Mouse (Mus musculus): ENCODE data around the gene Ccdc183. TPM values are rescaled to one million over a fixed set of nuclear protein-coding genes. Genes with fewer than 3 reads are reported as not detected.

Gene Ccdc183
- polyA plus RNA-seq, 1 experiment = not detected

DNA sequence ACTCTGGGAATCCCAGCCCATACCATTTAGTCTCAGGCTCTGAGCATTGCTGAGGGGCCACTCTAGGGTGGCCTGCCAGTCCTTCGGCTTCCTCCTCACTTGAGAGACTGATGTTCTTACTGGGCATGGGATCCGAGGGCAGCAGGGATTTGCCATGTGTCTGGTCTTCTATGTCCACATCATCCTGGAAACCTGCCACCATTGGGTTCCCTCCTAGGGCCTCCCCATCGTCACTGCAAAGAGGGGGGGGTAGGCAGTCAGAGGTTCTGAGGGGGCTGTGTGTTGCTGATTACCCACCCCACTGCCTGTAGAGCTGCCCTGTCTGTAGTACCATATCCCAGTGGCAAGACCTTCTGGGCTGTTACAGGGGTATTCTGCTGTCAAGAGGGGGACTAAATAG, 31.9 kb downstream of the Ccdc183 start:
- H3K9me3 ChIP-seq (replicated peaks; ENCODE audit: control insufficient read depth, insufficient read depth, low read length, poor library complexity, severe bottlenecking) = no peaks in the 10 kb centered on the region
- no peak overlapping the region for H3K27ac ChIP-seq (ENCODE audit: insufficient read depth, low read length)
- H3K4me1 ChIP-seq (ENCODE audit: control insufficient read depth, insufficient read depth, low read length) = no peaks in the 10 kb centered on the region
- TF ChIP-seq POLR2A (IDR thresholded peaks at IDR 0.05; ENCODE audit: insufficient read depth, low read length) (no peak), EP300 (IDR thresholded peaks at IDR 0.05; ENCODE audit: insufficient read depth, low read depth, low read length) (no peak), CTCF (IDR thresholded peaks at IDR 0.05; ENCODE audit: low read depth, low read length) (no peak)
- no peaks in the 10 kb centered on the region for H3K27me3 ChIP-seq (ENCODE audit: control insufficient read depth, insufficient read depth, low read length, poor library complexity, severe bottlenecking)
- no peaks in the 10 kb centered on the region for H3K36me3 ChIP-seq (ENCODE audit: control insufficient read depth, insufficient read depth, low read length, poor library complexity, severe bottlenecking)
- no peak overlapping the region for H3K9ac ChIP-seq (ENCODE audit: low read depth, poor library complexity, severe bottlenecking)
- no peak overlapping the region for H3K4me3 ChIP-seq (ENCODE audit: low read depth, low read length)

DNA sequence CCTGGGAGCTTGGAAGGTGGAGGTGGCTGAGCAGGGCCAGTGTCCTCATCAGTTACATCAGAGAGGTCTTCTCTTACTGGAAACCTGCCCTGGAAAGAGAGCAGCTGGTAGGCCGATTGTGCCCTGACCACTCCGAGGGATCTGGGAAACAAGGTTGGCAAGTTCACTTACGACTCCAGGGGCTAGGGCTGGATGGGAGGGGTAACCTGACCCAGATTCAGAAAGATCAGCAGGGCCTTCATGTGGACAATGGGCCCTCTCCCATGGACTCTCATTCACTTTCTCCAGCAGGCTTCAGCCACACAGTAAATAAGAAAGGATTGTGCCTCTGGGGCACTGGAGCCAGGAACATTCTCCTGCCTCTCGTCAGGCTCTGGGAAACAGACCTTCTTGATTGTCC, 32.6 kb downstream of the Ccdc183 start:
- Histone ChIP-seq H3K4me3 (ENCODE audit: low read depth, low read length) (no peak overlapping the region), H3K36me3 (ENCODE audit: control insufficient read depth, insufficient read depth, low read length, poor library complexity, severe bottlenecking) (no peaks in the 10 kb centered on the region), H3K4me1 (ENCODE audit: control insufficient read depth, insufficient read depth, low read length) (no peaks in the 10 kb centered on the region), H3K9me3 (replicated peaks; ENCODE audit: control insufficient read depth, insufficient read depth, low read length, poor library complexity, severe bottlenecking) (no peaks in the 10 kb centered on the region), H3K27me3 (ENCODE audit: control insufficient read depth, insufficient read depth, low read length, poor library complexity, severe bottlenecking) (no peaks in the 10 kb centered on the region), H3K27ac (ENCODE audit: insufficient read depth, low read length) (no peak overlapping the region), H3K9ac (ENCODE audit: low read depth, poor library complexity, severe bottlenecking) (no peak overlapping the region)
- TF ChIP-seq POLR2A (IDR thresholded peaks at IDR 0.05; ENCODE audit: insufficient read depth, low read length) = no peak
- no peak for TF ChIP-seq CTCF (IDR thresholded peaks at IDR 0.05; ENCODE audit: low read depth, low read length)
- TF ChIP-seq EP300 (IDR thresholded peaks at IDR 0.05; ENCODE audit: insufficient read depth, low read depth, low read length) = no peak

DNA sequence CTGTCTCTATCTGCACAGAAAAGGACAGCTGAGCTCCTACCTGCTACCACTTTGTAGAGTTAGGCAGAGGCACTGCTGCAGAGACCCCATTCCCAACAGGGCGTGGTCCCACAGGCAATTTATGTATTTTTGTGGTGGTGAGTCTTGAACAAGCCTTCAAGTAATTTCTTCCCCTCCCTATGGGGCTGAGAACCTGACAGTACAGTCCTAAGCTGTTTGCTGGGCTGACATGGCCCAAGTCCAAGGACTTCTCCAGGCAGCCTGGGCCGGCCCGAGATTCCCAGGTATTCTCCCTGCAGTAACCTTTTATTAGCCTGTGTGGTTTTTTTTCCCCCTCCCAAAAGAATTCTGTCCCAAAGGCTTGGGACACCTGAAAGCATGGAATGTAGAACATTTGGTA, 33.3 kb downstream of the Ccdc183 start:
- H3K36me3 ChIP-seq (ENCODE audit: control insufficient read depth, insufficient read depth, low read length, poor library complexity, severe bottlenecking) = no peaks in the 10 kb centered on the region
- TF ChIP-seq POLR2A (IDR thresholded peaks at IDR 0.05; ENCODE audit: insufficient read depth, low read length) = no peak
- no peak for TF ChIP-seq CTCF (IDR thresholded peaks at IDR 0.05; ENCODE audit: low read depth, low read length)
- TF ChIP-seq EP300 (IDR thresholded peaks at IDR 0.05; ENCODE audit: insufficient read depth, low read depth, low read length) = no peak

DNA sequence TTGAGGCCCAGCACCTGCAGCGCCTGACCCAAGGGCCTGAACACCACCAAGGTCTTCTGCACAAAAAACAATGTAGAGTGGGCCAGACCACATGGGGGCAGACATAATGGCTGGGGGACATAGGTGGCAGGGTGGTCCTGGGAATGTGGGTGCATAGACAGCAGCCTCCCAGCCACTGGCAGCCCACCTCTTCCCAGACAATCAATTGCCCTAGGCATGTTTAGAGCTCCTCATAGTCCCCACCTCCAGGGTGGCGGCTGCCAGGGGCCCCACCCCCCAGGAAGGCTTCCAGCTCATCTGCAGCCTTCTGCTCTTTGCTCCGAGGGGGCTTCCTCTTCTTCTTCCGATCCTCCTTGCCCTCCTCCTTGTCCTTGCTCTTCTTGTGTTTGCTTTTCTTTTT, 33.9 kb downstream of the Ccdc183 start:
- no peak overlapping the region for H3K4me3 ChIP-seq (ENCODE audit: low read depth, low read length)
- peaks cover 5% of the 10 kb centered on the region; the same call in 1 of the 2 replicates for H3K27me3 ChIP-seq (ENCODE audit: control insufficient read depth, insufficient read depth, low read length, poor library complexity, severe bottlenecking)
- no peak overlapping the region for H3K9ac ChIP-seq (ENCODE audit: low read depth, poor library complexity, severe bottlenecking)
- no peaks in the 10 kb centered on the region for H3K9me3 ChIP-seq (replicated peaks; ENCODE audit: control insufficient read depth, insufficient read depth, low read length, poor library complexity, severe bottlenecking)
- no peaks in the 10 kb centered on the region for H3K4me1 ChIP-seq (ENCODE audit: control insufficient read depth, insufficient read depth, low read length)
- TF ChIP-seq POLR2A (IDR thresholded peaks at IDR 0.05; ENCODE audit: insufficient read depth, low read length) = no peak
- TF ChIP-seq CTCF (IDR thresholded peaks at IDR 0.05; ENCODE audit: low read depth, low read length) = no peak
- TF ChIP-seq EP300 (IDR thresholded peaks at IDR 0.05; ENCODE audit: insufficient read depth, low read depth, low read length) = no peak
- no peak overlapping the region for H3K27ac ChIP-seq (ENCODE audit: insufficient read depth, low read length)
- no peaks in the 10 kb centered on the region for H3K36me3 ChIP-seq (ENCODE audit: control insufficient read depth, insufficient read depth, low read length, poor library complexity, severe bottlenecking)

More for the DNA sequence above, 33.3 kb downstream of the Ccdc183 start:
- no peaks in the 10 kb centered on the region for H3K4me1 ChIP-seq (ENCODE audit: control insufficient read depth, insufficient read depth, low read length)
- no peak overlapping the region for H3K9ac ChIP-seq (ENCODE audit: low read depth, poor library complexity, severe bottlenecking)
- H3K9me3 ChIP-seq (replicated peaks; ENCODE audit: control insufficient read depth, insufficient read depth, low read length, poor library complexity, severe bottlenecking) = no peaks in the 10 kb centered on the region
- no peak overlapping the region for H3K4me3 ChIP-seq (ENCODE audit: low read depth, low read length)
- H3K27ac ChIP-seq (ENCODE audit: insufficient read depth, low read length) = no peak overlapping the region
- H3K27me3 ChIP-seq (ENCODE audit: control insufficient read depth, insufficient read depth, low read length, poor library complexity, severe bottlenecking) = no peaks in the 10 kb centered on the region

DNA sequence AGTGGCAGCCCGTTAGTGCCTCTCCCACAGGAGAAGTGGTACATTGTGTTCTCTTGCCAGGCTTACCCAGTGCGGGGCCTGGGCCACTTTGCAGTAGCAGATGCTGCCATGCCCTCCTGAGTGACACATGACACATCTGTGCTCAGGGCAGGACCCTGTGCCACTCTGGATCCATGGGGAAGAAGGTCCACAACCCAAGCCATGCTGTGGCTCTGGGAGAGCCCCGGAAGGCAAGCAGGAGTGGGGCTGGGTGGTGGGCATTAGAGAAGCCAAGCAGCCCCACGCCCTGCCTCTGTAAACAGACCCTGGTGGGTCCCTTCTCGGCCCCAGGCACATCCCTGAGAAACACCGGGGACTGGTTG, 34.4 kb downstream of the Ccdc183 start:
- Histone ChIP-seq H3K27ac (ENCODE audit: insufficient read depth, low read length) (no peak overlapping the region), H3K9ac (ENCODE audit: low read depth, poor library complexity, severe bottlenecking) (no peak overlapping the region), H3K27me3 (ENCODE audit: control insufficient read depth, insufficient read depth, low read length, poor library complexity, severe bottlenecking) (peaks cover 5% of the 10 kb centered on the region; the same call in 1 of the 2 replicates), H3K36me3 (ENCODE audit: control insufficient read depth, insufficient read depth, low read length, poor library complexity, severe bottlenecking) (no peaks in the 10 kb centered on the region), H3K4me3 (ENCODE audit: low read depth, low read length) (no peak overlapping the region), H3K4me1 (ENCODE audit: control insufficient read depth, insufficient read depth, low read length) (no peaks in the 10 kb centered on the region), H3K9me3 (replicated peaks; ENCODE audit: control insufficient read depth, insufficient read depth, low read length, poor library complexity, severe bottlenecking) (no peaks in the 10 kb centered on the region)
- TF ChIP-seq EP300 (IDR thresholded peaks at IDR 0.05; ENCODE audit: insufficient read depth, low read depth, low read length) (no peak), POLR2A (IDR thresholded peaks at IDR 0.05; ENCODE audit: insufficient read depth, low read length) (no peak), CTCF (IDR thresholded peaks at IDR 0.05; ENCODE audit: low read depth, low read length) (no peak)

DNA sequence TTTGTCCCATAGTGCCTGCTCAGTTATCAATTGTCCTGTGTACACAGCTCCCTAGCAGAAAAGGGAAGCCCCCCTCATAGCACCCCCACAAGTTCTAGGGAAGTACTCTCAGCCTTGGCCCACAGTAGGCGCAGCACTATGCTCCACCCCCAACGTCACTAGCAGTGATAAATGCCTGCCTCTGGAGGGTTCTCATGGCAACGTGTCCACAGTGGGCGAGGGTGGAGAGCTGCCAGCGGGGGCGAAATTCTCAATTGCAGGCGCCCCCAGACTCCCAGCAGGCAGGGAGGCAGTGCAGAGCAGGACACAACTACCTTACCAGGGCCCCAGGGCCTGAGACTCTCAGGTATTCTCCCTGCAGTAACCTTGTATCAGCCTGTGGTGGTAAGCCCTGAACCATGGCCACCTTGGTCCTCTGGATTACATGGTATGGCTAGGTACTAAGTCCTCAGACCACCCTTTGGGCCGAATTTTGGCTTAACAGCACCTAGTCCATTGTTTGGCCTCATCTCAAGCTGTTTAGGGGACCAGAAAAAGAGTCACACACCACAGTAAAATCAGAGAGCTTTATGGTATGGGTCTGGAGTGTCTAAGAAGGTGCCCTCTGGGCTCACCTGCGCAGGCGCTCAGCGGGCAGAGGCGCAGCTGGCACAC, 34.9 kb downstream of the Ccdc183 start:
- H3K9ac ChIP-seq (ENCODE audit: low read depth, poor library complexity, severe bottlenecking) = no peak overlapping the region

More for the DNA sequence above, 34.9 kb downstream of the Ccdc183 start:
- Histone ChIP-seq H3K9me3 (replicated peaks; ENCODE audit: control insufficient read depth, insufficient read depth, low read length, poor library complexity, severe bottlenecking) (no peaks in the 10 kb centered on the region), H3K27ac (ENCODE audit: insufficient read depth, low read length) (no peak overlapping the region), H3K36me3 (ENCODE audit: control insufficient read depth, insufficient read depth, low read length, poor library complexity, severe bottlenecking) (no peaks in the 10 kb centered on the region), H3K4me1 (ENCODE audit: control insufficient read depth, insufficient read depth, low read length) (no peaks in the 10 kb centered on the region), H3K4me3 (ENCODE audit: low read depth, low read length) (no peak overlapping the region), H3K27me3 (ENCODE audit: control insufficient read depth, insufficient read depth, low read length, poor library complexity, severe bottlenecking) (peaks cover 5% of the 10 kb centered on the region; the same call in 1 of the 2 replicates)
- TF ChIP-seq CTCF (IDR thresholded peaks at IDR 0.05; ENCODE audit: low read depth, low read length) = no peak
